Mouse (Mus musculus) urinary bladder, postnatal 36 days (tissue): ENCODE data around the gene Cradd.

Experiments used
- DNase-seq, 2 experiments: peaks; one replicate each; pipeline ENCODE4 v3.0.0; 2022; ENCODE audit warnings: low spot score in 2 of 2, mixed read lengths in 1 of 2

Gene Cradd

GRCm38 (mm10) chr10:95275488-95275887 is 48.4 kb downstream of the Cradd start:
- no peak for DNase-seq

GRCm38 (mm10) chr10:95273226-95273625 is 50.7 kb downstream of the Cradd start:
- DNase-seq: no peak

GRCm38 (mm10) chr10:95269151-95269550 is 54.8 kb downstream of the Cradd start:
- DNase-seq: no peak

GRCm38 (mm10) chr10:95268366-95268765 is 55.6 kb downstream of the Cradd start:
- DNase-seq: no peak

- no peak for DNase-seq
These were observed 57.0 kb downstream of the Cradd start for GRCm38 (mm10) chr10:95266983-95267382.

- DNase-seq: no peak
These were observed 57.7 kb downstream of the Cradd start for GRCm38 (mm10) chr10:95266041-95266762.

- no peak for DNase-seq
These were observed 58.4 kb downstream of the Cradd start for GRCm38 (mm10) chr10:95265576-95265975.

GRCm38 (mm10) chr10:95264485-95265321 is 59.2 kb downstream of the Cradd start:
- peak; percentile 20 to 34 for DNase-seq

GRCm38 (mm10) chr10:95262388-95262787 is 61.5 kb downstream of the Cradd start:
- no peak for DNase-seq

GRCm38 (mm10) chr10:95261279-95261678 is 62.7 kb downstream of the Cradd start:
- DNase-seq: no peak

GRCm38 (mm10) chr10:95260420-95260819 is 63.5 kb downstream of the Cradd start:
- DNase-seq: peak in 1 of 2 experiments; percentile 51

GRCm38 (mm10) chr10:95258471-95259155 is 65.3 kb downstream of the Cradd start:
- peak in 1 of 2 experiments; percentile 16 for DNase-seq

- no peak for DNase-seq
These were observed 66.0 kb downstream of the Cradd start for GRCm38 (mm10) chr10:95257979-95258378.

- no peak for DNase-seq
These were observed 67.8 kb downstream of the Cradd start for GRCm38 (mm10) chr10:95256095-95256494.

- DNase-seq: no peak
These were observed 68.8 kb downstream of the Cradd start for GRCm38 (mm10) chr10:95255018-95255680.

- peak; percentile 10 to 28 for DNase-seq
These were observed 69.4 kb downstream of the Cradd start for GRCm38 (mm10) chr10:95254453-95255001.

- DNase-seq: no peak
These were observed 69.9 kb downstream of the Cradd start for GRCm38 (mm10) chr10:95254046-95254445.

- no peak for DNase-seq
These were observed 72.3 kb downstream of the Cradd start for GRCm38 (mm10) chr10:95251674-95252073.

- no peak for DNase-seq
These were observed 75.6 kb downstream of the Cradd start for GRCm38 (mm10) chr10:95248362-95248761.

- DNase-seq: no peak
These were observed 77.2 kb downstream of the Cradd start for GRCm38 (mm10) chr10:95246696-95247095.

- DNase-seq: no peak
These were observed 78.3 kb downstream of the Cradd start for GRCm38 (mm10) chr10:95245680-95245982.
